In the genomic region with DNA sequence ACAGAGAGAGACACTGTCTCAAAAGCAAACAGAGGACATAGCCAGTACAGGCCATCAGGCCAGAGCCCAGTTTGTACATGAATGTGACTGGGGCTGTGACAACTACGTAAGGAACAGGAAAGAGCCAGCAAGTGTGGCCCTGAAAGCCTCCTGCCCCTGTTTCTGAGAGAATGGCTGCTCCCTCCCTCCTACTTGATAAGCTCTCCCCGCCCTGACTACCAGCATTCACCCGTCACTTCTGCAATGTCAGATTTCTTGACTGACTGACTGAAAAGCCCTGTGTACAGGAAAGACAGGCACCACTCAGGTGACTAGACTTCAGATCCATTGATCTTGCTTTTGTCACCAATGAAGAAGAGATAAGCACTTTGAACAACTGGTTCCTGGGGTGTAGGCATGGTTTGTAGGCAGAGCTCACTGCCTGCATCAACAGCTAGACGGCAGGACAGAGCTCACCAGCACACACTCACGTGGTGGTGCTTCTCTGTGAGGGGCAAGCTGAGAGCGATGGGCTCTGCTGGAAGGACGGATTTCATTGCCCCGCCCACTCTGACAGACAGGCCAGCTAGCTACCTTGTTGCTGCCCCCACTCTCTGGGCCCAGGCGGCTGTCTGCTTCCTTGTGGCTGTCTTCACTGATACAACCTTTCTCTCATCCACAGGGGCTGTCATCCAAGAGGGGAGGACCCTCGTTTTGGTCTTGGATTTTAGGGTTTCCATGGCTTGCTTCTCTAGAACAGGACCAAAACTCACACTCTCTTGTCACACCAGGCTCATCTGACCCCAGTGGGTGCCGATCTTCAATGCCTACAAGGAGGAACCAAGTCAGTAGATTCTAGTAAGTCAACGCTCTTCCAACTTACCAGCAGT, we compare ENCODE assay signal across 8 mouse cellular contexts. TPM values are rescaled to one million over a fixed set of nuclear protein-coding genes. Genes with fewer than 3 reads are reported as not detected.
DNase-seq lines count a peak whose midpoint lies in the region; ATAC-seq and TF ChIP-seq lines count a peak whose summit lies in the region.

No protein-coding gene starts in this region.

- H3K4me1 ChIP-seq in limb, embryonic 15.5 days, result peaks cover 28% of the 10 kb centered on the region

- no peaks in the 10 kb centered on the region for H3K27me3 ChIP-seq in limb, embryonic 15.5 days
- H3K27me3 ChIP-seq in myocyte (ENCODE audit: control insufficient read depth, insufficient read depth, insufficient read length), result no peaks in the 10 kb centered on the region

- no peaks in the 10 kb centered on the region for H3K9me3 ChIP-seq in limb, embryonic 15.5 days

- peaks cover 15% of the 10 kb centered on the region for H3K79me2 ChIP-seq in myocyte (ENCODE audit: control insufficient read depth, insufficient read depth)

- 0 out of 2 replicates have a peak overlapping the region, but pooled peaks have one; percentile 74 for H3K9ac ChIP-seq in limb, embryonic 15.5 days

- peak; percentile 27 for TF ChIP-seq POLR2A in myocyte (IDR thresholded peaks at IDR 0.05; ENCODE audit: insufficient read length, low read depth)

- no peak overlapping the region for H3K27ac ChIP-seq in limb, embryonic 15.5 days

- peaks cover 21% of the 10 kb centered on the region for H3K36me3 ChIP-seq in limb, embryonic 15.5 days
- H3K36me3 ChIP-seq in myocyte (ENCODE audit: control insufficient read depth, insufficient read depth), result peaks cover 7% of the 10 kb centered on the region

- 0 out of 2 replicates have a peak overlapping the region, but pooled peaks have one; percentile 64 for H3K4me3 ChIP-seq in limb, embryonic 15.5 days
- peak overlapping the region; percentile 67 for H3K4me3 ChIP-seq in myocyte

- no peak for ATAC-seq in limb, embryonic 15.5 days (ENCODE audit: insufficient number of reproducible peaks, low FRiP score, low TSS enrichment, low read depth)

- WGBS in limb, embryonic 15.5 days, result 59% methylated on average over 12 of the region's 12 CpGs

- no peak overlapping the region for H3ac ChIP-seq in myocyte (ENCODE audit: control insufficient read depth, insufficient read length)

- DNase-seq in adrenal gland, postnatal 14 days, result peak; percentile 37
- no peak for DNase-seq in adrenal gland, adult 8-10 months
- DNase-seq in testis, postnatal 10 days (ENCODE audit: low spot score), result peak; percentile 45
- no peak for DNase-seq in testis, postnatal 14 days (ENCODE audit: low spot score)
- no peak for DNase-seq in adrenal gland, postnatal 10 days
- no peak for DNase-seq in frontal cortex, postnatal 25 days (ENCODE audit: low spot score in 2 of 2)

- H3K4me2 ChIP-seq in limb, embryonic 15.5 days, result peak overlapping the region; percentile 56; the same call in 1 of the 2 replicates
- peak overlapping the region; percentile 87 for H3K4me2 ChIP-seq in myocyte (ENCODE audit: low read depth)

TF ChIP-seq in myocyte, 11 proteins besides CTCF, POLR2A, EP300 and RAD21:
- no peak for TF ChIP-seq E2F4 (IDR thresholded peaks at IDR 0.05; ENCODE audit: insufficient read depth)
- no peak for TF ChIP-seq MAX (IDR thresholded peaks at IDR 0.05; ENCODE audit: low read depth)
- no peak for TF ChIP-seq SRF (IDR thresholded peaks at IDR 0.05; ENCODE audit: control insufficient read depth, insufficient read length, low read depth)
- no peak for TF ChIP-seq USF1 (IDR thresholded peaks at IDR 0.05; ENCODE audit: low read depth)
- TF ChIP-seq REST (IDR thresholded peaks at IDR 0.05; ENCODE audit: insufficient read depth, insufficient read length), result no peak
- TF ChIP-seq MYOD1 (IDR thresholded peaks at IDR 0.05; ENCODE audit: control insufficient read depth in 1 of 3, insufficient read length in 2 of 3, low read depth in 2 of 3), result no peak
- no peak for TF ChIP-seq TCF12 (IDR thresholded peaks at IDR 0.05; ENCODE audit: insufficient read depth, poor library complexity, severe bottlenecking)
- TF ChIP-seq TCF3 (IDR thresholded peaks at IDR 0.05; ENCODE audit: insufficient read length, low read depth), result no peak
- TF ChIP-seq MYOG (IDR thresholded peaks at IDR 0.05; ENCODE audit: control insufficient read depth in 1 of 3, insufficient read depth in 1 of 3, insufficient read length in 2 of 3, low read depth in 2 of 3), result no peak
- TF ChIP-seq CEBPB (IDR thresholded peaks at IDR 0.05; ENCODE audit: insufficient read depth, poor library complexity, severe bottlenecking), result no peak
- no peak for TF ChIP-seq POLR2AphosphoS2 (IDR thresholded peaks at IDR 0.05; ENCODE audit: insufficient read length, low read depth)

RNA-seq across cellular contexts. Expression of a gene that starts 1.7 kb away (rescaled TPM):
- total RNA-seq in adrenal gland, postnatal 14 days (2021), result 8.1 and 8.5 TPM in 2 replicates
- total RNA-seq in adrenal gland, adult 8-10 months (2022), result 1 to 10 TPM; 6.9 to 9.0 (median 7.9) TPM
- 13.4 and 15.8 TPM in 2 replicates for polyA plus RNA-seq in limb, embryonic 15.5 days (2015; fragmentation: Nextera tagmentation; extraction: Ambion mirVana)
- polyA plus RNA-seq in myocyte (2012; fragmentation: generic; extraction: Trizol), result 8.0 TPM
- 1 to 10 TPM; 6.2 to 8.8 TPM for total RNA-seq in adrenal gland, postnatal 10 days (2021)

RNA-seq across cellular contexts. Expression of a gene that starts 13.3 kb away (rescaled TPM):
- total RNA-seq in adrenal gland, postnatal 14 days (2021), result 22.5 and 28.9 TPM in 2 replicates
- total RNA-seq in adrenal gland, adult 8-10 months (2022), result 10 to 100 TPM; 14.1 to 33.3 (median 18.4) TPM
- polyA plus RNA-seq in limb, embryonic 15.5 days (2015; fragmentation: Nextera tagmentation; extraction: Ambion mirVana), result 2.4 TPM in 2 replicates
- polyA plus RNA-seq in myocyte (2012; fragmentation: generic; extraction: Trizol), result 12.0 TPM
- 10 to 100 TPM; 23.8 to 34.7 TPM for total RNA-seq in adrenal gland, postnatal 10 days (2021)

RNA-seq across cellular contexts. Expression of a gene that starts 34.5 kb away (rescaled TPM):
- 25.5 and 29.3 TPM in 2 replicates for total RNA-seq in adrenal gland, postnatal 14 days (2021)
- total RNA-seq in adrenal gland, adult 8-10 months (2022), result 10 to 100 TPM; 11.2 to 24.0 (median 17.3) TPM
- 9.9 and 10.2 TPM in 2 replicates for polyA plus RNA-seq in limb, embryonic 15.5 days (2015; fragmentation: Nextera tagmentation; extraction: Ambion mirVana)
- polyA plus RNA-seq in myocyte (2012; fragmentation: generic; extraction: Trizol), result 12.9 TPM
- 10 to 100 TPM; 21.0 to 27.3 TPM for total RNA-seq in adrenal gland, postnatal 10 days (2021)

RNA-seq across cellular contexts. Expression of a gene that starts 43.8 kb away (rescaled TPM):
- total RNA-seq in adrenal gland, postnatal 14 days (2021), result not detected in 2 replicates
- total RNA-seq in adrenal gland, adult 8-10 months (2022), result not detected
- not detected in 2 replicates for polyA plus RNA-seq in limb, embryonic 15.5 days (2015; fragmentation: Nextera tagmentation; extraction: Ambion mirVana)
- polyA plus RNA-seq in myocyte (2012; fragmentation: generic; extraction: Trizol), result not detected
- total RNA-seq in adrenal gland, postnatal 10 days (2021), result not detected

Comparison
In these comparisons a context has a peak if more than half of its experiments do, and no peak if none do; other contexts are left out.
1. DNase-seq: peak in adrenal gland, postnatal 14 days (single experiment) and testis, postnatal 10 days (single experiment); none in adrenal gland, adult 8-10 months (single experiment), testis, postnatal 14 days (single experiment), adrenal gland, postnatal 10 days (single experiment) and frontal cortex, postnatal 25 days (0 of 2).